Mouse (Mus musculus): ENCODE data around the gene Fkbp7.

Fkbp7 gene

GRCm38 (mm10) chr2:76672966-76673392 lies at the start of gene Fkbp7:
Gene Fkbp7, minus strand, starts transcription at chr2:76673116.
- peak; percentile 93 for DNase-seq (ENCODE audit: low spot score in 2 of 2)

DNA sequence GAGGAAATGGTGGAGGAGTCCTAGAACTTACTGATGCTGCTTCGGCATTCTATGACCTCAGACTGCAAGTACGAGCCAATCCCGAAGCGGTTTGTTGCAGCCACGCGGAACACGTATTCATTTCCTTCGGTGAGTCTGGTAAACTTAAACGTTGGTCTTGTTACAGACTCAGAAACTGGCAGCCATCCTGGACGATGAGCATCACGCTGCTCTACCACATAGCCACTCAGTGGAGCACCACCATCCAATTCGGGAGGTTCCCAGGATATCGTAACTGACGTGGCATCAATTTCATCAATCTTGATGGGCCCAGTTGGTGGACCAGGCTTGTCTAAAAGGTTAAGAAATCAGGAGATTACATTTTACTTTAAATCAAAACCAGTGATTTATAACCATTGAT lies 46.7 kb upstream of the Fkbp7 start:
- no peak for DNase-seq (ENCODE audit: low spot score in 2 of 2)

- no peak for DNase-seq (ENCODE audit: low spot score in 2 of 2)
Measured at GRCm38 (mm10) chr2:76714984-76715383, 42.1 kb upstream of the Fkbp7 start.

- no peak for DNase-seq (ENCODE audit: low spot score in 2 of 2)
Measured at GRCm38 (mm10) chr2:76708512-76708911, 35.6 kb upstream of the Fkbp7 start.

DNA sequence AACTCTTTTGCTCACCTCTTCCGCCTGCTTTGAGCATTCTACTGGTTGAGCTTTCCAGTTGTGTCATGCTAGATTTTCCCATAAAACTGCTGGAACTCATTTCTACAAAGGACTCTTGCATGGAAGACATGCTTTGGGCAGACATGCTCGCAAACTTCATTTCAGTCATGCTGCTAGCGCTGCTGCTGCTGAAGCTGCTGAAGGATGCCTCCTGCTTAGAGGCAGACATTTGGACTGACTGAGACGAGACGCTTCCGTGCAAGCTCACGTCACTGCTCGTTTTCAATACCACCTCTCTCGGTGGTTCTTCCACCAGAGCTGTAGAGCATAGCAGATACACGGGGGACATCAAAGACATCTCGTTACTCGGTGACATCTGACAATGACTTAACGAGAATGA lies 32.7 kb upstream of the Fkbp7 start:
- DNase-seq (ENCODE audit: low spot score in 2 of 2), result no peak

DNA sequence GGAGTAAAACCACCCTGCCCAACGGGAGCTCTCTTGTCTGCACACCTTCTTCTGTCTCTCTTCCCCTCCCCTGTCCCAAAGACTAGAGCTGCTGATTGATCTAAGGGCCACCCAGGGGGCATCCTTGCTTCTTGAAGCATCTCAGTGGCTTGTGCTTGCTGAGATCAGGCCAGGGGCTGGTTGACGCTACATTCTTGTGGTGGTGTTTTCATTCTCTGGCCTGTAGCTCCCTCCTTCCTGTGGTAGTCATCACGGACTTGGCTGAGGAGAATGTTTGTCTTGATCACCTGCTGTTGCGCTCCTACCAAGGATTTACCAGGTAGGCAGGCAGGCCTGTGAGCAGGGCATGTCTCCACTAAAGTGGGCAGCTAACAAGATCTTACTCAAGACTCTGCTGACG lies 29.8 kb upstream of the Fkbp7 start:
- no peak for DNase-seq (ENCODE audit: low spot score in 2 of 2)

- DNase-seq (ENCODE audit: low spot score in 2 of 2), result no peak
Measured at GRCm38 (mm10) chr2:76702188-76702587, 29.3 kb upstream of the Fkbp7 start.

DNA sequence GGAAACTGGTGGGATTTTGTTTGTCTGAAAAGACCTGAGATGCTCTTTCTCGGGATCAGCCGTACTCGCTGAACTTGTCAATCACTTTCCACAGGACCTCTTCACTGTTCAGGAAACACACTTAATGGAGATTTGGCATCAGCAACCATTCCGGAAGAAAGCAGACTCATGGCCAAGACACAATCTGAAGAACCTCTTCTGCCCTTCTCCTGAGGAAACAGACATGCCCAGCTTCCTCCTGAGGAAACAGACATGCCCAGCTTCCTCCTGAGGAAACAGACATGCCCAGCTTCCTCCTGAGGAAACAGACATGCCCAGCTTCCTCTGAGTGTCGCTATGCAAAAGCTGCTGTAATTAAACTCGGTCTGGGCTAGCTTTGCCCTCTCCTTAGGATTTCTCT lies 22.4 kb upstream of the Fkbp7 start:
- DNase-seq (ENCODE audit: low spot score in 2 of 2), result no peak

DNA sequence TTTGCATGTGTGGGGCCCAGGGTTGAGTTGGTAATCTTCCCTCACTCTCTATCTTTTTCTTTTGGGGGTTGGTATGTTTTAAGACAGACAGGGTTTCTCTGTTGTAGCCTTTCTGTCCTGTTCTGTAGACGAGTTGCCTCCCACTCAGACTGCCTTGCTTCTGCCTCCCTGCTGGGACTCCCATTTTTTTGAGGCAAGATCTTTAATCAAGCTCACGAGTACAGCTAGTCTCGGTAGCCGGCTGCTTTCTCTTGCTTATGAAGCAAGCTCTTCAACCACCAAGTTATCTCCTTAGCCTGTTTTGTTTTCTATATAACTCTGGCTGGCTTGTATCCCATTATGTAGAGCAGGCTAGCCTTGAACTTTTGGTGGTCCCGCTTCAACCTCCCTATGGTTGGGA lies 20.8 kb upstream of the Fkbp7 start:
- no peak for DNase-seq (ENCODE audit: low spot score in 2 of 2)

DNA sequence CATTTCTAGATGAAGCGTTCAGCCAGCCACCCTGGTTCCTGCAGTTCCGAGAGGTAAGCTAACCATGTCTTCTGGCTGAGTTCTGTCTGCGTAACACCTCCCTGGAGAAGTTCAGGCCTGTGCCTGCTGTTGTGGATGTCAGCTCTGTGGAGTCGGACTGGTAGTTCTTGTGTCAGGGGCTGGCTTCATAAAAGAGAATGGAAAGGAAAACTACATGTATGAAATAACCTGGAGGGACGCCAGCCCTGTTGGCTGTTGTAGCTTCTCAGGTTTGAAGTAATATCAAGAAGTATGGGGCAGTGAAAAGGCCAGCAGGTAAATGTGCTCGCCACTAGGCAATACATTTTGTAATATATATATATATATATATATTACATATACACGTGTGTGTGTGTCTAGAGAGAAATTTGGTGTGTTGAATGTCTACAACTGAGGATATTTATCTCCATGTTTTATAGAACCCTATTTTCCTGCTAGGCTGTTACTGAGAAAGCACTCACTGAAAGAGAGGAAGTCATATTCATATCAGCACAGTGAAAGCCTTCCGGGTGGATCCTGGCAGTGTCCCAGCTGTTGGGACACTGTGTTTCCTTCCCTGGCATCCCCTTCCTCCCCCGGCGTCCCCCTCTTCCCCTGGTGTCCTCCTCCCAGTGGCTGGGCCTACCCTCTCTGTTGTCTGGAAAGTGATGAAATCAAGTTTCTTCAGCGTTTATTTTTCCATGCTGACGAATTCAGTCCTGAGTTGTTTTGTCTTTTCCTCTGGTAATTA lies 17.7 kb upstream of the Fkbp7 start:
- DNase-seq (ENCODE audit: low spot score in 2 of 2), result no peak

DNA sequence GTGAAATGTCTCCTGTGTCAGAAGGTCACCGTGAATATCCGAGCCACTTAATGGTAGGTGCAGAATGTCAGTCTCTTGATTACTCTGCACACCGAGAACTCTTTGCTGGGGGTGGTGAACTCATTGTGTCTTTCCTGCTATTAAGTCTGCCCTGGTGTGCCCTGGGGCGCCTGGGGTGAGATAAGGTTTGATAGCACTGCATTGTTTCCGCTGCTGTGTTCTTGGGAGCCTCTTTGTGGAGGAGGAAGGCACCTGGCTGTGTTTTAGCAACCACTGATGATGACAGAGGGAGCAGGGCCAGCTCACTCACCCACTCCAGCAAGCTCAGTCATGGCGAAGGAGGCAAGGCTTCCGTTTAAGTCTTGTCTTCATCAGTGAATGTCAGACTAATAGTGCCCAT lies 15.2 kb upstream of the Fkbp7 start:
- no peak for DNase-seq (ENCODE audit: low spot score in 2 of 2)

DNA sequence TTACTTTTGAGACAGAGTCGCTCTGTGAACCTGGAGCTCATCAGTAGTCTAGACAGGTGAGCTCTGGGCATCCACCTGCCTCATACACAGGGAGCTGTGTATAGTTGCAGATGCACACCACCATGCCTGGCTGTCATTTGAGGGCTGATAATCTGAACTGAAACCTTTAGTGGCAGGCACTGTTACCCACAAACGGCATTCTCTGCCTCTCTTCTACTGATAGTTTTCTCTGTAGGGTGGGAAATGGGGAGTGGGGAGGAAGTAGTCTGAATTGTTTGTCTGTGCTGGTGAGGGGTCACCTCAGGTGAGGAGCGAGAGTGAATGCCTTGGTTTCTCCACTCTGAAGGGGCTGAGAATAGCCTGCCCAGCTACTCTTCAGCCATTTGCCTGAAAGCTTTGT lies 14.7 kb upstream of the Fkbp7 start:
- DNase-seq (ENCODE audit: low spot score in 2 of 2), result no peak

DNA sequence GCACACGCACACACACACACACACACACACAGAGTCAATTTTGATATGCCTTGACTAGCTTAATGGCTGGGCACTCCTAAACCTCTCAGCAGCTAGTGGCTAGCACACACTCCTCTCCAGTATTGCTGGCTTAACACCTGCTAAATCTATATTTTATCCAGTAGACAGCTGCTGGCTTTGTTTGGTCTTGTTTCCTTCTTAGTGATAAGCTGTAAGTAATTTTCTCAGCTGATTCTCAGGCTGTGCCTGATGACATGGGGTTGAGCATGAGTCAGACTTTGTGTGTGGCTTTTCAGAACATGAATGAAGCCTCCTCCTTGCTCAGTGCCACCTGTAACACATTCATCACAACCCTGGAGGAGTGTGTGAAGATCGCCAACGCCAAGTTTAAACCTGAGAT lies 14.1 kb upstream of the Fkbp7 start:
- no peak for DNase-seq (ENCODE audit: low spot score in 2 of 2)

DNA sequence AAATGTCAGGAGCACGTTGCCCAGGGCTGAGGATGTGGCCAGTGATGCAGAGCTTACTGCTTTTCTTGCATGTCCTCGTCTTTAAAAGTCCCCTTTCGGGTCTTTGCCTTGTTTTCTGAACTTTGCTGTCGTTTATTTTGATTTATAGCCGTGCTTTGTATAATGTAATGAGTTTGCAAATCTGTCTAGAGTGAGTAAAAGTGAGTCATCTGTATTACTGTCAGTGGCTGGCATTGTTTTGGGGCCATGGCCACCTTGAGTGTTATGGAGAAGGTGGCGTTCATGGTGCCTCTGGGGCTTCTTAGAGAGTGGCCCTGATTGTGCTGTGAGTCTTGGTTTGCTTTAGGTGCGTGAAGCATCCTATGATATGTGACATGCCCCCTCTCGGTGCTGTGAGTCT lies 9.4 kb upstream of the Fkbp7 start:
- no peak for DNase-seq (ENCODE audit: low spot score in 2 of 2)

DNA sequence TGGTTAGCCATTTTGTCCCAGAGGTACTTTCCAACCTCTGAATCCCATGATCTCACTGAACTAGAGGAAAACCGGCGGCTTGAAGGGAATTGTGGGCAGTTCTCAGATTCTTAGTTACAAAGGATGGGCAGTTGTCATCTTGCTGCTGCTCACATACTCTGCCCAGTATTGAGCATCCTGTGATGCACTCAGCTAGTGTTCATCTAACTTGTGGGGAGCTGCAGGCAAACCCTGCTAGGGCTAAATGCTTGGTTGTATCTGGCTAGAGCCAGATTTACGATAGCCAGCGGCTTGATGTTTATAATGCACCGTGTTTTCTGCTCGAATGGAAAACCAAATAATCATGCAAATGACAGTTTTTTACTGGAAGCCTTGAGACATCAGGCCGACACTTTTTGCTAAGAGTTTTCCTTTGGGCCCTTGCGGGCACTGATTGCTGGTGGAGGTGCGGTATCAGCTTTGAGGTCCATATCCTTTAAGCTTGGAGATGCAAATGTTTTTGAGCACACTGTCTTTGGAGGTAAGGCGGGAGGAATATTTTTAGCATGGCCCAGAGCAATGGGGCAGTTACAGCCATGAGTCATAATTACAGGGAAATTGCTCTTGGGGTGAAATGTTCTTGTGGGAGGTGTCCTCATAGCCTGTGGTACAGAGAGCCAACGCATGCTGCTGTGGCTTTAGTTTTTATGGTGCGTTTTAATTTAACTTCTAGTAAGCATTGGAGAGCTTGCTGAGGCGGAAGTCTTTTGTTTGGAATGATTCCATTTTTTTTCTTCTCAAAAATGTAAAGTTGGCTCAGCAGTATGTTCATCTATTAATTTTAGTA lies 3.7 kb upstream of the Fkbp7 start:
- DNase-seq (ENCODE audit: low spot score in 2 of 2), result no peak

DNA sequence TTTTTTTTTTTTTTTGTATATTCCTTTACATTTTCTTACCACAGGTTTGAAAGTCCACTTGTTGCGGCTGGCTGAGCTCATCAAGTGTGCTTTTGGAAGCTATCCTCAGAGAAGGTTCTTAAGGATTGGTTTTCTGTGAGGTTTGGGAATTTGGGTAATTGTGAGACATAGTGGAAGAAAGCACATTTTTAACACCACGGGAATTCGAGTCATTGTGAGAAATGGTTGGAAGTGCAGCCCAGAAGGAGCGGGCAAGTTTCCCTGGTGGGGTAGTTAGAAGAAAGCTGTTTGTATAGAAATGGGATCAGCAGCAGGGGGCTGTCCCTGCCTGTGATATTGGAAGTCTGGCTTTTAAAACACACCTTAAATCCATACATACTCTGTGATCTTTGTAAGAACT lies 3.0 kb upstream of the Fkbp7 start:
- no peak for DNase-seq (ENCODE audit: low spot score in 2 of 2)

GRCm38 (mm10) chr2:76675451-76675850 lies 2.5 kb upstream of the Fkbp7 start:
- peak; percentile 43 to 49 for DNase-seq (ENCODE audit: low spot score in 2 of 2)

DNA sequence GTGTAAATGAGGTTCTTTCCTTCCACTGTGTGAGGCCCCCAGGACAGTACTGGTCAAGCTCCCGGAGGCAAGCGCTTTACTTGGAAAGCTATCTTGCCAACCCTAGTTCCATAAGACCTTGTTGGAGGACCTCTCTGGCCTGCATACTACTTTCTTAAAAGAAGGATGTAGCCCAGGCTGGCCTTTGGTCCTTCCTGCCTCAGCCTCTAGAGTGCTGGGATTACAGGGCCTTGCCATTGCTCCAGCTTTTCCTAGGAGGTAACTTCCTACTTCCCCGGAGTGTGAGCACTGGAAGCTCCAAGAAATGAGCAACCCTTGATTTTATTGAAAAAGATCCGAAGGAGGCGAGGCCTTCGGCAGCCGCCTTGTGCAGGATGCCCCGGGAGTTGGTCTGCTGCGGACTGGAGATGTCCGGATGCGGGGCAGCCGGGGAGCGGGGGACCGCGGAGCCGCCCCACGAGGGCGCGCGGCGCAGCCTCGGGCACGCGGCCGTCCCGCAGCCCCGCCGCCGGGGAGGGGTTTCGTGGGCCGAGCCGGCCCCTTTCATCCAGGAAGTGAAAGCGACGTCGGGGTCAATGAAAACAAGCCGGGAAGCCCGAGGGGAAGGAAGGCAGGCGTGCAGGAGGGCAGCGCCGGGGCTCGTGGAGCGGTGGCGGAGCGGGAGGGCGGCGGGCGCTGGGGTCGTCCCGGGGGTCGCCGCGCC lies 2.0 kb upstream of the Fkbp7 start, which contains the start of gene Plekha3:
TSS of gene Plekha3 (plus strand) at position 557 of the 703 bp plus-strand sequence.
- DNase-seq (ENCODE audit: low spot score in 2 of 2), result peak; percentile 91

GRCm38 (mm10) chr2:76673472-76674081 lies 661 bp upstream of the Fkbp7 start:
- DNase-seq (ENCODE audit: low spot score in 2 of 2), result peak; percentile 49 to 54

- no peak for DNase-seq (ENCODE audit: low spot score in 2 of 2)
Measured at GRCm38 (mm10) chr2:76672134-76672745, 676 bp downstream of the Fkbp7 start.

GRCm38 (mm10) chr2:76671641-76672040 lies 1.3 kb downstream of the Fkbp7 start:
- DNase-seq (ENCODE audit: low spot score in 2 of 2), result no peak

DNA sequence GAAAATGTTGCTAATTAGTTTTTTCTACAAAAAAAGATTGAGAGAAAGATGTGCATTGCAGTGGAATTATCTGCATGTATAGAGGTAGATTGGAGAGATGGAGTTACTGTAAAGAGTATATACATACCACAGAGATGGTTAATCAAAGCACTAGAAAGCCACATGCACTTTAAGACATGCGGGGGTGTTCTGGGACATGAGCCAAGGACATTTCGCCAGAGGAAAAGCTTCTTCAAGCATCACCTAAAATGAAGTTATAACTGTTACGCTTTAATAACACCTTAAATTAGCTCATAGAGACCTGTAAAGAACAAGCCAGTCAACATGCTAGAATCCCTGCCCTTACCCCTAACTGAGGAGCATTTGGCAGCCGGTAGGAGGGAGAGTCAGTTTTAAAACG lies 5.7 kb downstream of the Fkbp7 start:
- no peak for DNase-seq (ENCODE audit: low spot score in 2 of 2)

Data from right cerebral cortex, postnatal 10 days (tissue).